Mouse (Mus musculus) cerebellum, adult (tissue): ENCODE results near the gene Slc9a3r2.

Source experiments
- ATAC-seq: cut with Nextera tagmentation; 2 replicates; pipeline ENCODE4 v1.9.2; 2017; ENCODE audit warnings: mild to moderate bottlenecking, moderate library complexity, mixed read lengths; ENCODE audit not compliant: insufficient number of reproducible peaks, low FRiP score, low TSS enrichment

The Slc9a3r2 gene

GRCm38 (mm10) chr17:24639571-24639988, 10.5 kb downstream of the Slc9a3r2 start:
- no peak for ATAC-seq

GRCm38 (mm10) chr17:24638840-24639239, 11.3 kb downstream of the Slc9a3r2 start:
- ATAC-seq = no peak

- no peak for ATAC-seq
These were observed 11.9 kb downstream of the Slc9a3r2 start for GRCm38 (mm10) chr17:24638214-24638613.

GRCm38 (mm10) chr17:24636781-24637481, 13.2 kb downstream of the Slc9a3r2 start:
- no peak for ATAC-seq

GRCm38 (mm10) chr17:24635694-24636093, 14.4 kb downstream of the Slc9a3r2 start:
- ATAC-seq = no peak

GRCm38 (mm10) chr17:24635024-24635423, 15.1 kb downstream of the Slc9a3r2 start:
- ATAC-seq = no peak

- no peak for ATAC-seq
These were observed 16.3 kb downstream of the Slc9a3r2 start for GRCm38 (mm10) chr17:24633831-24634230.

GRCm38 (mm10) chr17:24632813-24633449, 17.2 kb downstream of the Slc9a3r2 start:
- ATAC-seq = no peak

- ATAC-seq = peak; percentile 62; the same call in 1 of the 2 replicates
These were observed 17.8 kb downstream of the Slc9a3r2 start, which contains the start of the genes Tsc2 and Nthl1 for GRCm38 (mm10) chr17:24632167-24632812. Gene Tsc2, minus strand, starts transcription at chr17:24632630. Gene Nthl1, plus strand, starts transcription at chr17:24632680.

GRCm38 (mm10) chr17:24630072-24630471, 20.1 kb downstream of the Slc9a3r2 start:
- no peak for ATAC-seq

GRCm38 (mm10) chr17:24628646-24629045, 21.5 kb downstream of the Slc9a3r2 start:
- no peak for ATAC-seq

GRCm38 (mm10) chr17:24625472-24625871, 24.7 kb downstream of the Slc9a3r2 start:
- no peak for ATAC-seq

- ATAC-seq = no peak
These were observed 32.4 kb downstream of the Slc9a3r2 start for GRCm38 (mm10) chr17:24617561-24618194.

GRCm38 (mm10) chr17:24610711-24611110, 39.4 kb downstream of the Slc9a3r2 start:
- no peak for ATAC-seq

GRCm38 (mm10) chr17:24608874-24609273, 41.3 kb downstream of the Slc9a3r2 start:
- no peak for ATAC-seq

- no peak for ATAC-seq
These were observed 41.8 kb downstream of the Slc9a3r2 start for GRCm38 (mm10) chr17:24608370-24608769.

- no peak for ATAC-seq
These were observed 45.6 kb downstream of the Slc9a3r2 start for GRCm38 (mm10) chr17:24604557-24604956.

GRCm38 (mm10) chr17:24603961-24604360, 46.2 kb downstream of the Slc9a3r2 start:
- ATAC-seq = no peak

- ATAC-seq = no peak
These were observed 49.6 kb downstream of the Slc9a3r2 start for GRCm38 (mm10) chr17:24600502-24600901.

- ATAC-seq = no peak
These were observed 52.1 kb downstream of the Slc9a3r2 start for GRCm38 (mm10) chr17:24597989-24598388.
